Mouse (Mus musculus): ENCODE results near the gene Slc25a47.
"Not testable (repeated sequence)": the region's sequence is repeated elsewhere in the genome, so short reads cannot be mapped to it uniquely, and the experiment has no call there.

Gene Slc25a47

DNA sequence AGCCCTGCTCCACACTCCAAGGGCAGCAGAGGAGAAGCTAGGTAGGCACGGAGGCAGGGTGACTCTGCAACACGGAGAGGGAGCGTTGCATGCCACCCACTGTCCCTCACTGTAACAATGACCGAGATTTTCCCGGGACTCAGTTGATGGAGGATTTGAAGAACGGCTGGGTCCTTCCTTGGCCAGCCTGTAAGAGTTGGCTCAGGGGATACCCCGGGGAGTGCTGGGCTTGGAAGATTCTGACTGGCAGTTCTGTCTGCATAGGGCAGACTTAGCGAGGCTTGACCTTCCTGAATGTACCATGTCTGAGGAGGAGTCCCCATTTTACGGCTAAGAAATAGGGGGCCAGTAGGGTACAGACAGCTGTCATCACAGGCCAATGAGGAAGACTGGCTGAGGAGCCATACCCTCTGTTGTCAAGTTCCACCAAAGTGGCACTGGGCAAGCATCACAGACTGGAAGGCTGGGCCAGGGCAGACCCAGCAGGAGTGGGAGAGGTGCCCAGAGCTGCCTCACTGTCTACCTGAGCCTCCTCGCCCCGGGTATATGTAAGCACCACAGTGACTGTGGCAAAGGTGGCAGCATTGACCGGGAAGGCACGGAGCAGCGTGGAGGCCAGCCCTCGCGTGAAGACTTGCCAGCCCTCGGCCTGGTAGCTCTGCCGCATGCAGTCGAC is 9.4 kb upstream of the Slc25a47 start:
- DNase-seq (ENCODE audit: low read depth, low spot score): no peak

DNA sequence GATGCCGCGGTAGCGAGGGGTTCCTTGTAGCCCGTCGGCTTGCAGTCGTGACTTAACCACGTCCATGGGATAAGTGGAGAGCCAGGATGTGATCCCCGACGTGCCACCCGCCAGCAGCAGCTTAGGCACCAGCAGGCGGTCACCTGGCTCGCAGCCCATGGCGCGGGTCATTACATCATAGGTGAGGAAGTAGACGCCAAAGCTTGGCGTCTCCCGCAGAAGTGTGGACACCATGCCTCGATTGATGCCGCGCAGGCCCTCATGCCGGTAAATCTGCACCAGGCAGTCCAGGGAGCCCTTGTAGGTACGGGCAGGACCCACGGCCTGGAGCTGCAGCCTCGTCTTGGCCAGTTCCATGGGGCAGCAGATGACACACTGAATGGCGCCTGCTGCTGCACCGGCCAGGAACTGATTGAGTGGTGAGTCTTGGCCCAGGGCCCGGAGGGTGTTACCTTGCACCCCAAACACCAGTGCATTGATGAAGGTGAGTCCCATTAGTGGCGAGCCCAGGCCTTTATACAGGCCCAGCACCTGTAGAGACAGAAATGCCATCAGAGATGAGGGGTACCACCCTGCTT is 8.8 kb upstream of the Slc25a47 start:
- no peak for DNase-seq (ENCODE audit: low read depth, low spot score)

DNA sequence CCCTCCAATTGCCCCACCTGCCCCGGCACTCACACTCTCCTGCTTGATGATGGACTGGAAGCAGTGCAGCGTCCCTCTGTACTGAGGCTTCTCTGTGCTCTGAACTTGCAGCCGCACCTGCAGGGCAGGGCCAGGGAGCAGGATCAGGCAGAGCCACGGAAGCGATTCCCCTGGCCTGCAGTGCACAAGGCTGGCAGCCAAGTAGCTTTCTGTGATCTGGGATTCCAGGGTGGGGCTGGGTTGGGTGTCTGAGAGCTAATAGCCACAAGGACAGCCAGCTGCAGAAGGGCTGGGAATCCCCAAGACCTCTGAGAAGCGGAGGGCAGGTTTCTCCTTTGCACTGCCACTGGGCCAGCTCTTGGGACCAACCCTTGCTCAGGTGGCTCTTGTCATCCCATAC is 8.2 kb upstream of the Slc25a47 start:
- DNase-seq (ENCODE audit: low read depth, low spot score): no peak

DNA sequence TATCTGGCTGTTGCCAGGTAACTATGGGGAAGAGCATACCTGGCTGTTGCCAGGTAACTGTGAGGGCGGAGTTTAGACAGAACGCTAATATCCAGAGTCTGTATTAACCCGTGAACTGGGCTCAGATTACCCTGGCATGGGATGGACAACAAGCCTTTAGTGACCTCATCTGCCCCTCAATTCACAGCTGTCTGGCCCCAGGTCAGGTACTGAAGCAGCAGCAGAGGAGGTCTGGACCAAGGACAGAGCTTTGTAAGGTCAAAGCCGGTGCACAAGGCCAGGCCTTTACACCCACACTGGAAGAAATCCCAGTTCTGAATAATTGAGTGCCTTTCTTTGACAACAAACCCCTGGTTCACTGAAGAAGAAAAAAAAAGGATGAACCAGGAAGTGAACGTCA is 6.2 kb upstream of the Slc25a47 start:
- no peak for DNase-seq (ENCODE audit: low read depth, low spot score)

DNA sequence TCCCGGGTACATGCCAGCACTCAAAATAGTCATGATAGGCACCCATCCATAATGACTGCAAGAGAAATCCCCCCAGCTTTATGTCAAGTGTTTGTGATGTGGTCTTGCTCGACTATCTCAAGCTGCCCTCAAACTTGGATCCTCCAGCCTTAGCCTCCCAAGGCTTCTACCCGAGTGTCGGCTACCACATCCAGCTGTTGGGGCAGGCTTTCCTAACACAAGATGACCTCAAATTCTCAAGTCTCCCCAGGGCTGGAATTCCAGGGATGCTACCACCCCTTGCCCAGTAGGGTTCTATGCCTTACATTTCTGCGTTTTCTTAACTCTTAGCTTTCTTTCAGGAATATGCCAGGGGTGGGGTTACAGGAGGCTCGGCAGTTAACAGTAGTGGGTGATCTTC is 5.5 kb upstream of the Slc25a47 start:
- DNase-seq (ENCODE audit: low read depth, low spot score): no peak

DNA sequence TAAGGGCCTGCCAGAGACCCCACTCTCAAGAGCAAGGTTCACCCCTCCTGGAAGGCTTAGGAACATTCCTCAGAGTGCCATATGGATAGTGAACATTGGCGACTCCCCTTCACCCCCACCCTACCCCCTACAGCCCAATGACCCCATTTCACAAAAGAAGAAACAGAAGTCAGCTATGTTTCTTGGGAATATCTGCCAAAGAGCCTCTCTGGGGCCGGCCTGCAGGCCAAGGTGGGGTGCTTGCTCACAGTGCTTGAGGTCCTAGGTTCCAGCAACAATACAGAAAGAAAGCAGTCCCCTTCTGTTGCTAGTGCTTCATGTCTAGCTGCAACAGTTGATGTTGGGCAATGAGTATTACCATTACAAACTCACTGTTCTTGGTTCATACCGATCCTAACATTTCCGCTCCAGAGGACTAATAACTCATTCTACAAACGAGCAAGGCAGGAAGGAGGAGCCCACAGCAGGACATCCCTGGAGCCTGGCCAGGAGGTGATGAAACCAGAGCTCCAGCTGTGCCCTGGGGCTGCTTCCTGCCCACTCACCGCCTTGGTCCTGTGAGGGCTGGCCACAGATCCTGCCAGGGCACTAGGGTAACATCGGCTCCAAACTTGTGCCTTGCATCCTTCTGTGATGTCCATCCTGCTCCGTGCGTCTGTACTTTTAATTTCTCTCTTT is 3.7 kb upstream of the Slc25a47 start:
- no peak for DNase-seq (ENCODE audit: low read depth, low spot score)

DNA sequence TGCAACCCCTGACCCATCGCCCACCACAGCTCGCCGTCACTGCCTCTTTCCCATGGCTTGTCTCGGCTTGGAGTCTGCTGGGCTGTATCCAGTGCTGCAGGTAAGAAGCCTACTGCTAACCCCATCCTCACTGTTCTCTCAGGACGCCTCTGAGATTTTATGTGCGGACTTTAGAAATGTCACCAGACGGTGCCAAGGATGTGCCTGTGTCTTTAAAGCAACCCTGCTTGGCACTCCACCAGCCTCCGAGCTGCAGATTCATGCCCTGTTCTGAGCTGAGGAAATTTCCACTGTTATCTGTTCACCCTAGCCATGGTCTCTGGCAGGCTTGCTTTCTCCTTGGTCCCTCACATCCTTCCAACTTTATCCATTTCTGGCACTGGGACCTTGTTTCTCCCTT is 3.0 kb upstream of the Slc25a47 start:
- no peak for DNase-seq (ENCODE audit: low read depth, low spot score)

DNA sequence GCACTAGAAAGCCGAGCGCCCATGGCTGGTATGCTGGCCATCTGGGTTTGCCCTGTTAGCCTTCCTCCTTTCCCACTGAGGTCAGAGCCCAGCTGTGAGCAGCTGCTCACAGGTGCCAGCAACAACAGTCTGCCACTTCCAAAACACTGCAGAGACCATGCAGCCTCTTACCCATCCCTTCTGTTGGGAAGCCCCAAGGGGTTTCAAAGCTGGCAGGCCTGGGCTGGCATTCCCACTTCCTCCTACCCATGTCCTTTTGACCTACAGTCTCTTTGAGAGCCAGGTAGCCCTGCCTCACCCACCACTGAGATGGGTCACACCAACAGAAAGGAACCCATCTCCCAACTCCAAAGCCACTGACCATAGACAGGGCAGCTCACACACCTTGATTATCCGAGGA is 2.4 kb upstream of the Slc25a47 start:
- no peak for DNase-seq (ENCODE audit: low read depth, low spot score)

DNA sequence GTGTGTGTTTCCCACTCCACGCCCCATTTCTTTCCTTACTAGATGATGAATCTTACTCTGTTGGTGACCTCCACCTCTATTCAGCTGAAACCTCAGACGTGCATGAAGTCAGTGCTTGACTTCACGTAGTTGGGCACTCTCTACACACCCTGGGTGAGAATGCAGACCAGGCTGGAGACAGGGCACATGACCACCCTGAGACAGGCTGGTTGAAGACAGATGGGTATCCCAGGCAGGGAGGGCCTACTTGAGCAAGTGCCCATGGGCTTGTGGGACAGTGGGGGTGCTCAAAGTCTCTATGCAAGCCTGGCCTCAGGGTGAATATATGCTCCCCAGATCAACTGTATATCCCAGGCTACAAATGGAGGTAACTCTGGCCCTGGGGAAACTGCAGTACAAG is 1.5 kb upstream of the Slc25a47 start:
- no peak for DNase-seq (ENCODE audit: low read depth, low spot score)

DNA sequence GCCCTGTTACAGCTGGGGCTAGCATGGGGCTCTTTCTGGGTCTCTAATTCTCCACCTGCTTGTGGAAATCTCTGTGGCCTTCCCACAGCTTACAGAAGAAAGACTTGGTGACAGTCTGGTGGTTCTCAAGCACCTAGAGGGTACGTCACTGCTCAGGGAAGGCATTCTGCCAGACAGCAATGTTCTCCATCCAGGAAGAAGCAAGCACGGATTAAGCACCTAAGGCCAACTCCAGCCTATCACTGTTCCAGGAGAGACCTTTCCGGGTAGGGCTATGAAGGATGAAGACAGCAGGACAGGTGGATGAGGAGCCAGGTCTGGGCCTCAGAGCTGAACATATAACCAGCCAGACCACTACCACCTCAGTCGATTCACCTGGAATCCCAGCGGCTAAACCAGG is 1.1 kb upstream of the Slc25a47 start:
- DNase-seq (ENCODE audit: low read depth, low spot score): no peak

DNA sequence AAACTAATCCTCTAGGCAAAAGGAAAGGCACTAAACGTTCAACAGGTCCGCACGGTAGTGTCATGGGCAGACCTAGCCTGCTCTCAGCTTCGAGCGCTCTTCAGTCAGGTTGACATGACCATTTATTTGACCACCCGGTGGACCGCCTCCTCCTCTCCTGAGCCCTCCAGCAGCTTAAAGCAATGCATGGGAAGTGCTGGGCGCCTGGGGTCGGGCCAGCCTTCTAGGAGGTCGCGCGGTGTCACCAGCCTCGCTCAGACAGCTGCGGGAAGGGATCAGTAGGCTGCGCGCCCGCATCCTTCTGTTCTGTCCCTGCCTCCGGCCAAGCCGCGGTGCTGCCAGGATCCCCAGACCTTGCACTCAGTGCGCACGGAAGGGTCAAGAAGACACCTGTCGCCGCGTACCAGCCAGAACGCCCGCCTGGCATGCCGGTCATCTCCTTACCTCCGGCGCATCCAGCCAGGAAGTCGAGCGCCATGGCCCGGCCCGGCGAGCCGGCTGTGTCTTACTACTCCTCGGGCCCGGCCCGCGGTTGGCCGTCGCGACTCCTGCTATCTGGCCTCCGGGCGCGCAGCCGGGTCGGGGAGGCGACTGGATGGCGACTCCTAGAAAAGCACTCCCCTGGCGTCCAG is 522 bp upstream of the Slc25a47 start:
- DNase-seq (ENCODE audit: low read depth, low spot score): no peak

DNA sequence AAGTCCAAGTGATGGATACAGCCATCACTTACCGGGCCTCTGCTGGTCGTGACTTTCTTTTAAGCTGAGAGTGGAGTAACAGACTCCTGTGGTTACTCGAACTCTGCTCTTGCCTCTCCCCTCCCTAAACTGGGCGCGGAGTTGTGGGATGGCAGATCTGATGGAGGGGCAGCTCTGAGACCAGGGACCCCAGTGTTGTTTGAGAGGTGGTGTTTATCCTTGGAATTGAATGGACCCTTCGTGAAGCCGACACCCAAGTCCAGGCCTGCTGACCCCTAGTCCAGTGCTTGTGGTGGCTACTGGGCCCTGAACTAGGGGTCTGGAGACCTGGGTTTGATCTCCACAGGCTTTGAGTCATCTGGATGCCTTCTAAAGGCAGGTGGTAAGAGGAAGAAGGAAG is 876 bp downstream of the Slc25a47 start:
- DNase-seq (ENCODE audit: low read depth, low spot score): no peak

DNA sequence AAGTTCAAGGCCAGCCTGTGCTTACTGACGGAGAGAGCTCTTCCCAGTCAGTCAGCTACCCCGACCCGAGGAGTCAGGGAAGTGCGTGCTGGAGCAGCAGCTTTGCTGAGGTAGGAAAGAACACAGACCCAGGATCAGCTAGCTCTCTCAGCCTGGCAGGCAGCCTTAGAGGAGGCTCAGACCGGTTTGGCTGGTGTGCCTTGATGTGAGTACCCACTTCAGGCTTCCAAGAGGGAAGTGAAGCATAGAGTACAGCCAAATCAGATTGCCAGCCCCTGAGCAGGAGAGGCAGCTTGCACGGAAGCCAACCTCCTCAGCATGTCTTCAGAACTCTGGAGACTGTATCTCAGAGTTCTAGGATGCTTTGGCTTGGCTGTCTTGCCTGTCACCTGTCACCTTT is 5.3 kb downstream of the Slc25a47 start:
- no peak for DNase-seq (ENCODE audit: low read depth, low spot score)

DNA sequence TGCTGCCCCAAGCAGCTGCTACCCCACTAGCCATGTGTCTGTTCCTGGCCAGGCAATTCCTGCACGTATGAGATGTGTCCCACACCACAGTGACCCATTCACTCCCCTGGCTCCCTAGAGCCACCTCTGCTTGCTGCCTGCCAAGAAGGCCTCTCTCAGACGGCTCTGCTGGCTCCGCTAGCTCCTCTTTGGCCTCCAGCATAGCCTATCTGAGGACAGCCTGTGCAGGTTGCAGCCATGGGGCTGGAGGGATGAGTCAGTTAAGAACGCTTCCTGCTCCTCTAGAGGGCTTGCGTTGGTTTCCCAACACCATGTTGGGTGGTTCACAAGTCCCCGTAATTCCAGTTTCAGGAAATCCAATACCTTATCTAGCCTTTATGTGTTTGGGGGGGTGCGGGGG is 6.8 kb downstream of the Slc25a47 start:
- DNase-seq (ENCODE audit: low read depth, low spot score): no peak

DNA sequence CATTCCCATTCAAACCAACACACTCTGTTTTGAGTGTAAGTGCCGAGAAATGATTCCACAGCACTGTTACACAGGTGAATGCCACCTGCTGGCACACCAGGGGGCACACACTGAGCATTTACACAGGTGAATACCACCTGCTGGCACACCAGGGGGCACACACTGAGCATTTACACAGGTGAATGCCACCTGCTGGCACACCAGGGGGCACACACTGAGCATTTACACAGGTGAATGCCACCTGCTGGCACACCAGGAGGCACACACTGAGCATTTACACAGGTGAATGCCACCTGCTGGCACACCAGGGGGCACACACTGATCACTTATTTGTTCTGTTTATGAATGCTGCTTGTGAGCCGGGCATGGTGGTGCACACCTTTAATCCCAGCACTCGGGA is 12.2 kb downstream of the Slc25a47 start:
- DNase-seq (ENCODE audit: low read depth, low spot score): not testable (repeated sequence)

DNA sequence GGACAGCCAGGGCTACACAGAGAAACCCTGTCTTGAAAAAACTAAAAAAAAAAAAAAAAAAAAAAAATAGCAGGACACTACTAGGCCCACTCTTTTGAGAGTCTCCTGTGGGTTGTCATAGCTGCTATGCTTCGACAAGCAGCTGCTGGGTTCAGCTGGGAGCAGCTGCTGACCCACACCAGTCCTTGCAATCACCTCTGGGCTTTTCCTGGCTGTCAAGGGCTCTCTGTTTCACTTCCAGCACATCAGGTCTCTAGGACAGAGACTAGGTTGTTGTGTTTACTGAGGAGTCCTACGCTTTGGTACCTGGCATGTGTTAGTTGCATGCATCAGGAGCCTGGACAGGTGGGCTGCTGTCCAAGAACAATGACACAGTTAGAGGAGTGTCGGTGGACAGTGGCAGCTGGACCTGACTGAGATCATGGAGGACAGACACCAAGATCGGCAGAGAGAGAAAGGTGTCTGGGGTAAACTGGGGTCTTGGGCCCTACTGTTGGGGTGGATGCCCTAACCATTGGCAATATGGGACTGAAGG is 13.7 kb downstream of the Slc25a47 start:
- DNase-seq (ENCODE audit: low read depth, low spot score): no peak

DNA sequence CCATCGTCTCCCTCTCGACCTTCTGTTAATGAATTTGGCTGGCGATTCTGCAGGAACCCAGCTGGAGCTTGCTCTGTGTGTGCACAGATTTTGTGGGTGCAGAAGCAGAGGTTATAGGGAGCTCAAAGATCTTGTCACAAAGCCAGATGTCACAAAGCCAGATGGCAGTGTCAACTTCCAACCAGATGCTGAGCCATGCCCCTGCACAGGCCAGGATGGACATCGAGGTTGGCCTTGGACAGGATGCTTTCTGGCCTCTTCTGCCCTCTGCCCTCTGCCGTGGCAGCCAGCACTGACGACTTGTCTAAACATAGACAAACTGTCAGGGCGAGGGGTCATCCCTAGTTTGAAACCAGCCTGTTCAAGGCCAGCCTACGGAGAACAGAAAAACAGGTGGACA is 14.3 kb downstream of the Slc25a47 start:
- DNase-seq (ENCODE audit: low read depth, low spot score): no peak

DNA sequence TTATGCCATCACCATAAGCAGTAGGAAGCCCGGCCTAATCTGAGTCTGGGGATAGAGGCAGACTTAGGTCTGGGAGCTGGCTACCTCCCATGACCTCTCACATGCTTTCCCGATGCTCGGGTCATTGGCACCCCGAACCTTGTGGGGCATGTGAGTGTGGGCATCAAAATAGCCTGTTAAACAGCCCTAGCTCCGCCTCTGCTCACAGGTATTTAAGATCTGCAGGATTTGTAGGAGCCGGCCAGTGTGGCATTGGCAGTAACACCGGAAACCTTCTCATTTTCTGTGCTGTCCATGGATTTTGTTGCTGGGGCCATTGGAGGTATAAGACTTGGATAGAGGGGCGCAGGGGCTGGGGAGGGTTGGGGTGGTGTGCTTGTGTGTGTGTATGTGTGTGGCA is 15.0 kb downstream of the Slc25a47 start:
- no peak for DNase-seq (ENCODE audit: low read depth, low spot score)

DNA sequence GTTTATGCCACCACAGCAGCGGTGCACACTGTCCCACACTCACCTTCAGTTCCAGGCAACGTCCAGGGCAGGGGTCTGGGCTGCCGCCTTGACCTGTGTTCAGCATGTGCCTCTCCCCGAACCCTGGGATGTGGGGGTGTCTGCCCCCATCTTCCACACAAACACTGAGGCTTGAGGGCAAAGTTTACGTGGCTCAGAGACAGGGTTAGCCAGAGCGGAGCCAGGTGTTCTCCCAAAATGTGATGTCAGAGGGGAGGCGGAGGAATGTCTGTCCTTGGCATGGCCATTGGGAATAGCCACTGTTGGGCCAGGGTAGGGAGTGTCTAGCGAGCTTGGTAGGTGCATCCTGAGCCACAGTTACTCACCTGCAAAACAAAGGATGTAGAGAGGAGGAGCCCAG is 17.0 kb downstream of the Slc25a47 start:
- DNase-seq (ENCODE audit: low read depth, low spot score): no peak

DNA sequence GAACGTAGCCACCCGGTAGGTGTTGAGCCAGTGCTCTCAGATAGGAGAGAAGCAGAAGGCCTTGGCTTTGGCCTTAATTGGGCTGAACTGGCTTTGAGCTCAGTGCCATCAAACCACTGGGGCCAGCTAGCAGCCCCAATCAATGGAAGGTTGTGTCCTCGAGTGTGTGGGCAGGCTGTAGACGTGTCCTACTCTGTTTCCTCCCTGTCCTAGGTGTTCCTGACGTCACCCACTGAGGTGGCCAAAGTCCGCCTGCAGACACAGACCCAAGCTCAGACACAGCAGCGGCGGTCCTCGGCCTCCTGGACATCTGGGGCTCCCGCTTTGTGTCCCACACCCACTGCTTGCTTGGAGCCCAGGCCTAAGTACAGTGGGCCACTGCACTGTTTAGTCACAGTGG is 19.2 kb downstream of the Slc25a47 start:
- DNase-seq (ENCODE audit: low read depth, low spot score): no peak

DNA sequence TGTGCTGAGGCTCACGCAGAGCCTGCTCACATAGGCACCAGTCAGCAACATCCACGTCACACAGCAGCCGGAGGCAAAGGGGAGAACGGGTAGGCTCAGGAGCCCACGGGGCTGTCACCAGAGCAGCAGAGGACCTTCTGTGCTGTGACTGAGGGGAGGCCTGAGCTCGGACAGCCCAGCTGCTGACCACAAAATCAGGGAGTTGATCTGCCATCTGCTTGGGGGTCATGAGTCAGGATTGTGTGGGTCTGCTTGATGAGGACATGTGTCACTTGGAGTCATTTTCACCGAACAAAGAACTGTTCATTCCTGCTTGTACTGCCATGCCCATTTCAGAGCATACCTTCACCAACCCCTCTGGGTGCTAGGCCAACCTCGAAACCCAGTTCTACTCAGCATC is 20.3 kb downstream of the Slc25a47 start:
- no peak for DNase-seq (ENCODE audit: low read depth, low spot score)

DNA sequence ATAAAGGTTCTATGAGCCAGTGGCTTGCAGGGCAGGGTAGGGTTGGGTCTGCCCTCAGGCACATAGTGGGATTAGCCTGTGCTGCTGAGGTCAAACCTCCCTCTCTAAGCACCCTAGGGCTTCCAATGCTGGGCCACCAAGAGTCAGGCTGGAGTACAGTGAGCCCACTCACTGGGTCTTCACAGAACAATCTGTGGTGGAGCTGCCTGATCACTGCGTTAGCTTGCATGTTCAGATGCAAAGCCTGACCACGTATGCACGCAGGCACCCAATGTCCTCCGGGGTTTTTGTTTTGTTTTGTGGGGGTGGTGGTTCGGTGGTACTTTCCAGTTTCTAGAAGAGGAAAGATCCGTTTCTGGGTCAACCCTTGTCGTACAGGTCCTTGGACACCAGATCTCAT is 21.3 kb downstream of the Slc25a47 start:
- no peak for DNase-seq (ENCODE audit: low read depth, low spot score)
